Mouse (Mus musculus): ENCODE results near the gene Actr3b. TPM values are rescaled to one million over a fixed set of nuclear protein-coding genes. Genes with fewer than 3 reads are reported as not detected.

Actr3b gene
- total RNA-seq, 1 experiment from 2014 or later, result 6.1 TPM

DNA sequence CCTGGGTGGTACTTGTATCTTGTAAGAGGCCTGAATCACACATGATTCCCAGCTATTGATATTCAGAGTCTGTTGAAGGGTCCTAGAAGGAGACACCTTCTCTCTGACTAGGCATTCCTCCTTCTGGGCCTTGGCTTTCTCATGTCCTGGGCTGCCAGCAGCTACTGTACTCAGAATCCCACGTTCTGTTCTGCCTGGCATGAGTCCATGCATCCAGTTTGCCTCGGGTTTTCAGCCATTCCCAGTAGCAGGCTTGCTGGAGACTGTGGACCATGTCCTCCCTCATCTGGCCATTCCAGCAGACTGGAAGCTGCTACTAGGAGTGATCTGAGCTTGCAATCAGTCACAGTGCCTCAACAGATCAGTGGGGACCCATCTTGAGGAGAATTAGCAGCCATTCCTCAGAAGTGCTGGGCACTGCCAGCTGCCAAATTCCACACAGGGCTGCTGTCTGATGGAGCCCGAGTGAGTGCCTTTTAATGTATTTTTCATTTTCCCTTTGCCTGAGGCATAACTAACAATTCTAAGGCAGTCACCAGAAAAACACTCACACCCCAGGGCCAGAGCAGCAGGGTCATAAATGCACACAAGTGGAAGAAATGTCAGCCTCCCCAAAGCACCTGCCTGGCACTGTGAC is 130.1 kb downstream of the Actr3b start:
- DNase-seq, result no peak

DNA sequence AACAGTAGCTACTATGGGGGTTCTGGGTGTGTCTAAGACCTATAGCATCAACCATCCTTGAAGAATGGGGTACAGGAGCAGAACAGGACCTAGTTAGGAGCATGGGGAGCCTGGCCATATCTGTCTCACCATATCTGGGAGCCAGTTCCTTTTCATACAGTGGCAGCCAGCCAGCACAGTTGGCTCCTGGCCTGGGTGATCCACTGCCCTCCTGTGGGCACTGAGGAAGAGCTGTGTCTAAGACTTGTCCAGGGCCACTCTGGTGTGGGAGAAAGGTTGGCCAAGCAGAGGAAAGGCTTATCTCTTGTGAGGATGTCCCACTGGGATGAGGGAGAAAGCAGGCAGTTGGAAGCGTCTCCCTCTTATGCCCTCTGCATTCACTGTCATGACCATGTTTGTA is 131.5 kb downstream of the Actr3b start:
- DNase-seq, result peak; percentile 82

Other genes starting within 250 kb of the Actr3b start
- gene Cct8l1, start 243.9 kb upstream of the Actr3b start, total RNA-seq (2021), result not detected in 2 replicates
- 6.1 and 6.8 TPM in 2 replicates for gene Xrcc2, start 54.2 kb upstream of the Actr3b start, total RNA-seq (2021)
- gene Gm21663, start 182.4 kb downstream of the Actr3b start, total RNA-seq (2021), result not detected in 2 replicates
- not detected in 2 replicates for gene Gm21671, start 194.4 kb downstream of the Actr3b start, total RNA-seq (2021)
- gene Gm21680, start 212.7 kb downstream of the Actr3b start, total RNA-seq (2021), result not detected in 2 replicates
- not detected in 2 replicates for gene Gm21698, start 228.7 kb downstream of the Actr3b start, total RNA-seq (2021)
- not detected in 2 replicates for gene Gm1979, start 244.8 kb downstream of the Actr3b start, total RNA-seq (2021)

All from adrenal gland, postnatal 25 days (tissue).